Mouse (Mus musculus) heart, adult 8-10 months (tissue): ENCODE measurements around the gene Tbc1d22a. TPM values are rescaled to one million over a fixed set of nuclear protein-coding genes. Genes with fewer than 3 reads are reported as not detected.
"Not testable (repeated sequence)": the region's sequence is repeated elsewhere in the genome, so short reads cannot be mapped to it uniquely, and the experiment has no call there.

Source experiments
- DNase-seq: peaks from one replicate; pipeline ENCODE4 v3.0.0; 2022; ENCODE audit warnings: low spot score
- total RNA-seq, 4 experiments: library from RNA; stranded (reverse); gene quantifications; 2 replicates each; pipeline ENCODE4 v1.2.4; 2022

Tbc1d22a gene
- total RNA-seq, 4 experiments from 2014 or later, result 24.9 to 30.8 (median 27.7) TPM

GRCm38 (mm10) chr15:86180427-86180826 is 33.8 kb upstream of the Tbc1d22a start:
- no peak for DNase-seq

- DNase-seq, result not testable (repeated sequence)
Observed at GRCm38 (mm10) chr15:86181321-86181720, 32.9 kb upstream of the Tbc1d22a start.

- DNase-seq, result peak; percentile 63
Observed at GRCm38 (mm10) chr15:86181941-86182439, 32.3 kb upstream of the Tbc1d22a start.

- DNase-seq, result peak; percentile 76
Observed at GRCm38 (mm10) chr15:86182646-86183045, 31.6 kb upstream of the Tbc1d22a start.

GRCm38 (mm10) chr15:86183484-86183883 is 30.8 kb upstream of the Tbc1d22a start:
- DNase-seq, result no peak

- no peak for DNase-seq
Observed at GRCm38 (mm10) chr15:86184071-86184470, 30.2 kb upstream of the Tbc1d22a start.

- peak; percentile 55 for DNase-seq
Observed at GRCm38 (mm10) chr15:86184851-86185688, 29.2 kb upstream of the Tbc1d22a start.

- DNase-seq, result peak; percentile 83
Observed at GRCm38 (mm10) chr15:86185689-86186569, 28.3 kb upstream of the Tbc1d22a start, which contains the start of gene Cerk. Gene Cerk (minus strand): TSS chr15:86186141.

GRCm38 (mm10) chr15:86186686-86187085 is 27.6 kb upstream of the Tbc1d22a start:
- DNase-seq, result no peak

GRCm38 (mm10) chr15:86188186-86188585 is 26.1 kb upstream of the Tbc1d22a start:
- DNase-seq, result peak; percentile 64

- DNase-seq, result peak; percentile 95
Observed at GRCm38 (mm10) chr15:86188746-86189470, 25.4 kb upstream of the Tbc1d22a start.

- DNase-seq, result no peak
Observed at GRCm38 (mm10) chr15:86190387-86190786, 23.9 kb upstream of the Tbc1d22a start.

- DNase-seq, result no peak
Observed at GRCm38 (mm10) chr15:86191505-86191904, 22.8 kb upstream of the Tbc1d22a start.

- DNase-seq, result no peak
Observed at GRCm38 (mm10) chr15:86191933-86192332, 22.3 kb upstream of the Tbc1d22a start.

GRCm38 (mm10) chr15:86194676-86195453 is 19.4 kb upstream of the Tbc1d22a start:
- not testable (repeated sequence) for DNase-seq

GRCm38 (mm10) chr15:86199052-86199451 is 15.2 kb upstream of the Tbc1d22a start:
- no peak for DNase-seq

- DNase-seq, result no peak
Observed at GRCm38 (mm10) chr15:86199482-86199881, 14.8 kb upstream of the Tbc1d22a start.

- DNase-seq, result no peak
Observed at GRCm38 (mm10) chr15:86200169-86200568, 14.1 kb upstream of the Tbc1d22a start.

- no peak for DNase-seq
Observed at GRCm38 (mm10) chr15:86201095-86201494, 13.2 kb upstream of the Tbc1d22a start.

- no peak for DNase-seq
Observed at GRCm38 (mm10) chr15:86201696-86202330, 12.4 kb upstream of the Tbc1d22a start.
